Mouse (Mus musculus): ENCODE data around the gene Tmem151a. TPM values are rescaled to one million over a fixed set of nuclear protein-coding genes. Genes with fewer than 3 reads are reported as not detected.
A peak's percentile ranks its signal among the peaks of the same experiment; 100 is the strongest.

The Tmem151a gene
- polyA plus RNA-seq, 1 experiment from 2014 or later: 6.4 TPM

GRCm38 (mm10) chr19:5073028-5073427 is 12.3 kb downstream of the Tmem151a start:
- Histone ChIP-seq H3K27me3 (ENCODE audit: control insufficient read depth, insufficient read depth, low read length) (0 out of 2 replicates have a peak, but pooled peaks cover 2% of the 10 kb centered on the region), H3K4me1 (ENCODE audit: control insufficient read depth, insufficient read depth, low read length) (peaks cover 21% of the 10 kb centered on the region), H3K27ac (ENCODE audit: low read length) (peak overlapping the region; percentile 96; the same call in 1 of the 2 replicates), H3K4me2 (replicated peaks; ENCODE audit: low read depth, low read length) (peak overlapping the region; percentile 76), H3K4me3 (ENCODE audit: low read depth, low read length) (peak overlapping the region; percentile 70), H3K9me3 (ENCODE audit: control insufficient read depth, low read depth, low read length) (no peaks in the 10 kb centered on the region), H3K36me3 (ENCODE audit: control insufficient read depth, insufficient read depth, low read length) (no peaks in the 10 kb centered on the region), H3K9ac (replicated peaks; ENCODE audit: low read depth, low read length) (no peak overlapping the region)
- under 1% methylated on average over 15 of the region's 15 CpGs for WGBS
- ATAC-seq (ENCODE audit: insufficient number of reproducible peaks, insufficient read depth, low FRiP score, low read depth): no peak

DNA sequence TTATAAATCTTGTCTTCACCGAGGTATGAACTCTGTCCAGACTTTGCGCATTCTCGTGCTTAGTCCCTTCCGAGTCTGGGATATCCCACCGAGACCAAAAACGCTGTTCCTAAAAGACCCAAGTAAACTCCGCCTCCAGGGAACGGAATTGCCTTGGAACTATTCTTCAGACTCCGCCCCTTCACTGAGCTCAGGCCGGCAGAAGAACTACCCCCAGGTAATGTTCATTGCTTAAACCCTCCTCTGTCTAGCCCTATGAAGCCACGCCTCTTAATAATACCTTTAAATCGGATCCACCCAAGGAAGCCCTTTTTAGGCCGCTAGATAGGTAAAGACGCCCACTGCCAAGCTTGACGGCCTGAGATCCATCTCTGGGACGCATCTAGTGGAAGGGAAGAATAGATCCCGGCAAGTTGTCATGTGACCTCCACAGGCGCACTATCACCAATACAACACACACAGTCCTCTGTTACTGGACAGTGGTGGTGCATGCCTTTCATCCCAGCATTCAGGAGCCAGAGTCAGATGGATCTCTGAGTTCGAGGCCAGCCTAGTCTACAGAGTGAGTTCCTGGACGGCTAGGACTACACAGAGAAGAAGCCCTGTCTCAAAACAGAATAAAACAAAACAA is 12.8 kb downstream of the Tmem151a start:
- 3% methylated on average over 20 of the region's 20 CpGs for WGBS
- Histone ChIP-seq H3K4me1 (ENCODE audit: control insufficient read depth, insufficient read depth, low read length) (peaks cover 22% of the 10 kb centered on the region), H3K27me3 (ENCODE audit: control insufficient read depth, insufficient read depth, low read length) (0 out of 2 replicates have a peak, but pooled peaks cover 2% of the 10 kb centered on the region), H3K4me3 (ENCODE audit: low read depth, low read length) (peak overlapping the region; percentile 70), H3K9me3 (ENCODE audit: control insufficient read depth, low read depth, low read length) (no peaks in the 10 kb centered on the region), H3K36me3 (ENCODE audit: control insufficient read depth, insufficient read depth, low read length) (no peaks in the 10 kb centered on the region), H3K9ac (replicated peaks; ENCODE audit: low read depth, low read length) (no peak overlapping the region), H3K4me2 (replicated peaks; ENCODE audit: low read depth, low read length) (peak overlapping the region; percentile 76), H3K27ac (ENCODE audit: low read length) (peak overlapping the region; percentile 96)
- ATAC-seq (ENCODE audit: insufficient number of reproducible peaks, insufficient read depth, low FRiP score, low read depth): peak; percentile 15

GRCm38 (mm10) chr19:5071545-5072369 is 13.6 kb downstream of the Tmem151a start:
- Histone ChIP-seq H3K36me3 (ENCODE audit: control insufficient read depth, insufficient read depth, low read length) (no peaks in the 10 kb centered on the region), H3K4me1 (ENCODE audit: control insufficient read depth, insufficient read depth, low read length) (peaks cover 29% of the 10 kb centered on the region), H3K27me3 (ENCODE audit: control insufficient read depth, insufficient read depth, low read length) (0 out of 2 replicates have a peak, but pooled peaks cover 2% of the 10 kb centered on the region), H3K4me2 (replicated peaks; ENCODE audit: low read depth, low read length) (peak overlapping the region; percentile 76), H3K9ac (replicated peaks; ENCODE audit: low read depth, low read length) (peak overlapping the region; percentile 55), H3K4me3 (ENCODE audit: low read depth, low read length) (peak overlapping the region; percentile 70), H3K27ac (ENCODE audit: low read length) (peak overlapping the region; percentile 96), H3K9me3 (ENCODE audit: control insufficient read depth, low read depth, low read length) (no peaks in the 10 kb centered on the region)
- ATAC-seq (ENCODE audit: insufficient number of reproducible peaks, insufficient read depth, low FRiP score, low read depth): peak; percentile 82
- WGBS: under 1% methylated on average over 39 of the region's 40 CpGs

DNA sequence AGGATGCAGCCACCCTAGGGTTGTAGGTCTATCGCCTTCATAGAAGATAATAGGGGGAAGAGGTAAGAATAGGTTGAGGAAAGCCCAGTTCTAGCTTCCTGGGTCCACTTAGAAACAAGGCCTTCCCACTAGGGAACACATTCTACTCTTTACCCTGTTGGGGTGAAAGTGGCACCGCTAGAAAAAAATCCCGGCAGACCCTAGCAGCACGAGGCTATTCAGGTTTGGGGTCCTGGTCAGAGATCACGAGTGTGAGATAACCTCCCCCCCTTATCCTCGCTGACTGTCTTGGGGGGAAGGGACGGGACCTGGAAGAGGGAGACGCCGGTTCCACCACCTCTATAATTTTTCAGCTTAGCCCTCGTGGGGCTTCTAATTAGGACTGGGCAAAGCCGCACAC is 14.3 kb downstream of the Tmem151a start:
- WGBS: 6% methylated on average over 11 of the region's 11 CpGs
- no peak for ATAC-seq (ENCODE audit: insufficient number of reproducible peaks, insufficient read depth, low FRiP score, low read depth)

GRCm38 (mm10) chr19:5069978-5070377 is 15.4 kb downstream of the Tmem151a start:
- peak overlapping the region; percentile 70 for H3K4me3 ChIP-seq (ENCODE audit: low read depth, low read length)
- H3K27me3 ChIP-seq (ENCODE audit: control insufficient read depth, insufficient read depth, low read length): 0 out of 2 replicates have a peak, but pooled peaks cover 2% of the 10 kb centered on the region
- H3K9me3 ChIP-seq (ENCODE audit: control insufficient read depth, low read depth, low read length): no peaks in the 10 kb centered on the region
- H3K4me1 ChIP-seq (ENCODE audit: control insufficient read depth, insufficient read depth, low read length): peaks cover 39% of the 10 kb centered on the region
- no peak for ATAC-seq (ENCODE audit: insufficient number of reproducible peaks, insufficient read depth, low FRiP score, low read depth)
- peak overlapping the region; percentile 76 for H3K4me2 ChIP-seq (replicated peaks; ENCODE audit: low read depth, low read length)
- no peaks in the 10 kb centered on the region for H3K36me3 ChIP-seq (ENCODE audit: control insufficient read depth, insufficient read depth, low read length)
- peak overlapping the region; percentile 96; the same call in 1 of the 2 replicates for H3K27ac ChIP-seq (ENCODE audit: low read length)
- H3K9ac ChIP-seq (replicated peaks; ENCODE audit: low read depth, low read length): no peak overlapping the region; the same call in 1 of the 2 replicates
- WGBS: 72% methylated on average over 7 of the region's 7 CpGs

More for the DNA sequence above, 14.3 kb downstream of the Tmem151a start:
- H3K27ac ChIP-seq (ENCODE audit: low read length): peak overlapping the region; percentile 96
- H3K4me1 ChIP-seq (ENCODE audit: control insufficient read depth, insufficient read depth, low read length): peaks cover 30% of the 10 kb centered on the region
- H3K9ac ChIP-seq (replicated peaks; ENCODE audit: low read depth, low read length): peak overlapping the region; percentile 55
- H3K4me2 ChIP-seq (replicated peaks; ENCODE audit: low read depth, low read length): peak overlapping the region; percentile 76
- H3K9me3 ChIP-seq (ENCODE audit: control insufficient read depth, low read depth, low read length): no peaks in the 10 kb centered on the region
- peak overlapping the region; percentile 70 for H3K4me3 ChIP-seq (ENCODE audit: low read depth, low read length)
- H3K36me3 ChIP-seq (ENCODE audit: control insufficient read depth, insufficient read depth, low read length): no peaks in the 10 kb centered on the region
- H3K27me3 ChIP-seq (ENCODE audit: control insufficient read depth, insufficient read depth, low read length): 0 out of 2 replicates have a peak, but pooled peaks cover 2% of the 10 kb centered on the region

DNA sequence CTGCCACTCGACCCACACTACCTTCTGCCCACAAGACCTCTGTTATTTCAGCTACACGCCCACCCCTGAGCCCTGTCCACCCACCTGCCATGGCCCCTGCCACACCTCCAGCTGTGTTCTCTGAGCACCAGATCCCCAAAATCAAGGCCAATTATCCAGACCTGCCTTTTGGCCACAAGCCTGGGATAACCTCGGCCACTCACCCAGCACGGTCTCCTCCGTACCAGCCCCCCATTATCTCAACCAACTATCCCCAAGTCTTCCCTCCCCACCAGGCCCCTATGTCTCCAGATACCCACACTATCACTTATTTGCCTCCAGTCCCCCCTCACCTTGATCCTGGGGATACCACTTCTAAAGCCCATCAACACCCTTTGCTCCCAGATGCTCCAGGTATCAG is 15.8 kb downstream of the Tmem151a start:
- Histone ChIP-seq H3K4me2 (replicated peaks; ENCODE audit: low read depth, low read length) (peak overlapping the region; percentile 76), H3K9me3 (ENCODE audit: control insufficient read depth, low read depth, low read length) (no peaks in the 10 kb centered on the region), H3K4me1 (ENCODE audit: control insufficient read depth, insufficient read depth, low read length) (peaks cover 44% of the 10 kb centered on the region), H3K27ac (ENCODE audit: low read length) (peak overlapping the region; percentile 96; the same call in 1 of the 2 replicates), H3K36me3 (ENCODE audit: control insufficient read depth, insufficient read depth, low read length) (no peaks in the 10 kb centered on the region), H3K27me3 (ENCODE audit: control insufficient read depth, insufficient read depth, low read length) (0 out of 2 replicates have a peak, but pooled peaks cover 2% of the 10 kb centered on the region), H3K9ac (replicated peaks; ENCODE audit: low read depth, low read length) (peak overlapping the region; percentile 7; the same call in 1 of the 2 replicates), H3K4me3 (ENCODE audit: low read depth, low read length) (peak overlapping the region; percentile 70)
- 70% methylated on average over 5 of the region's 5 CpGs for WGBS
- no peak for ATAC-seq (ENCODE audit: insufficient number of reproducible peaks, insufficient read depth, low FRiP score, low read depth)

DNA sequence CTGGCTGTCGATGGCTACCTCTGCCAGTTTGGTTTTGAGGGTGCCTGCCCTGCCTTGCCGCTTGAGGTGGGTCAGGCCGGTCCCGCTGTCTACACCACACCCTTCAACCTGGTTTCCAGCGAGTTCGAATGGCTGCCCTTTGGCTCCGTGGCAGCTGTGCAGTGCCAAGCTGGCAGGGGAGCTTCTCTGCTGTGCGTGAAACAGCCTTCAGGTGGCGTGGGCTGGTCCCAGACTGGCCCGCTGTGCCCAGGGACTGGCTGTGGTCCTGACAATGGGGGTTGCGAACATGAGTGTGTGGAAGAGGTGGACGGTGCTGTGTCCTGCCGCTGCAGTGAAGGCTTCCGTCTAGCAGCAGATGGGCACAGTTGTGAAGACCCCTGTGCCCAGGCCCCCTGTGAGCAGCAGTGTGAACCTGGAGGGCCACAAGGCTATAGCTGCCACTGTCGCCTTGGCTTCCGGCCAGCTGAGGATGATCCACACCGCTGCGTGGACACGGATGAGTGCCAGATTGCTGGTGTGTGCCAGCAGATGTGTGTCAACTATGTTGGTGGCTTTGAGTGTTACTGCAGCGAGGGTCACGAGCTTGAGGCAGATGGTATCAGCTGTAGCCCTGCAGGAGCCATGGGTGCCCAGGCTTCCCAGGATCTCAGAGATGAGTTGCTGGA is 16.6 kb downstream of the Tmem151a start:
- Histone ChIP-seq H3K27ac (ENCODE audit: low read length) (no peak overlapping the region; the same call in 1 of the 2 replicates), H3K9me3 (ENCODE audit: control insufficient read depth, low read depth, low read length) (no peaks in the 10 kb centered on the region), H3K36me3 (ENCODE audit: control insufficient read depth, insufficient read depth, low read length) (no peaks in the 10 kb centered on the region), H3K4me1 (ENCODE audit: control insufficient read depth, insufficient read depth, low read length) (peaks cover 45% of the 10 kb centered on the region), H3K9ac (replicated peaks; ENCODE audit: low read depth, low read length) (peak overlapping the region; percentile 60), H3K27me3 (ENCODE audit: control insufficient read depth, insufficient read depth, low read length) (0 out of 2 replicates have a peak, but pooled peaks cover 2% of the 10 kb centered on the region), H3K4me3 (ENCODE audit: low read depth, low read length) (peak overlapping the region; percentile 70), H3K4me2 (replicated peaks; ENCODE audit: low read depth, low read length) (peak overlapping the region; percentile 76)
- no peak for ATAC-seq (ENCODE audit: insufficient number of reproducible peaks, insufficient read depth, low FRiP score, low read depth)
- 29% methylated on average over 21 of the region's 21 CpGs for WGBS

Measured in stomach, embryonic 14.5 days (tissue).